Mouse (Mus musculus) small intestine, adult 2 months (tissue): ENCODE results near the gene Med12l. TPM values are rescaled to one million over a fixed set of nuclear protein-coding genes. Genes with fewer than 3 reads are reported as not detected.
"Not testable (repeated sequence)": the region's sequence is repeated elsewhere in the genome, so short reads cannot be mapped to it uniquely, and the experiment has no call there.

Experiments
- H3K27ac ChIP-seq: fragments of 200-500 bp; 2 replicates; pipeline ENCODE4 v1.5.1; 2012; ENCODE audit warnings: low read depth, low read length, control low read depth, inconsistent platforms; ENCODE audit not compliant: insufficient read depth
- H3K27me3 ChIP-seq: fragments of 200-500 bp; 2 replicates; pipeline ENCODE4 v1.6.1; 2012; ENCODE audit warnings: mild to moderate bottlenecking, moderate library complexity, low read length, inconsistent platforms; ENCODE audit not compliant: control insufficient read depth, insufficient read depth
- H3K36me3 ChIP-seq: fragments of 200-500 bp; 2 replicates; pipeline ENCODE4 v1.6.1; 2012; ENCODE audit warnings: mild to moderate bottlenecking, low read length, control low read depth, inconsistent platforms; ENCODE audit not compliant: control insufficient read depth, insufficient read depth
- H3K4me1 ChIP-seq: fragments of 200-500 bp; 2 replicates; pipeline ENCODE4 v1.6.1; 2012; ENCODE audit warnings: low read length, inconsistent platforms, mixed read lengths; ENCODE audit not compliant: control insufficient read depth, insufficient read depth, insufficient read length
- H3K4me3 ChIP-seq: fragments of 200-500 bp; 2 replicates; pipeline ENCODE4 v1.5.1; 2012; ENCODE audit warnings: low read depth, mild to moderate bottlenecking, control low read depth, inconsistent platforms, low read length, moderate library complexity
- CTCF ChIP-seq: fragments of 200-500 bp; IDR thresholded peaks from 2 replicates; pipeline ENCODE4 v1.5.1; 2012; ENCODE audit warnings: low read depth, mild to moderate bottlenecking, control low read depth, inconsistent platforms, low read length, moderate library complexity, mixed read lengths; ENCODE audit not compliant: insufficient replicate concordance, insufficient read length; ENCODE audit errors: extremely low read depth
- POLR2A ChIP-seq: fragments of 200-500 bp; IDR thresholded peaks from 2 replicates; pipeline ENCODE4 v1.6.1; 2012; ENCODE audit warnings: low read depth, mild to moderate bottlenecking, control low read depth, inconsistent platforms, low read length, moderate library complexity
- WGBS: fragments of 180-500 bp; shearing (Covaris S2); methylation state at CpG from one replicate; pipeline ENCODE4 v1.1.7; 2018; 5-methylcytosine and 5-hydroxymethylcytosine counted together
- polyA plus RNA-seq: library from polyadenylated mRNA; depleted of rRNA; stranded (reverse); fragments of >200 nt; gene quantifications from 2 replicates; pipeline ENCODE4 v1.2.3, GENCODE M21; 2012

Med12l gene
- polyA plus RNA-seq, 1 experiment, result 0.43 TPM

- H3K4me3 ChIP-seq, result no peak overlapping the region
- H3K4me1 ChIP-seq, result no peaks in the 10 kb centered on the region
- TF ChIP-seq POLR2A (no peak), CTCF (no peak)
- H3K36me3 ChIP-seq, result no peaks in the 10 kb centered on the region
- no peak overlapping the region for H3K27ac ChIP-seq
- H3K27me3 ChIP-seq, result no peaks in the 10 kb centered on the region
Observed at GRCm38 (mm10) chr3:59139651-59140051, 134.0 kb downstream of the Med12l start.

GRCm38 (mm10) chr3:59140115-59140514, 134.5 kb downstream of the Med12l start:
- TF ChIP-seq POLR2A, result no peak
- TF ChIP-seq CTCF, result no peak
- H3K27me3 ChIP-seq, result no peaks in the 10 kb centered on the region
- H3K4me1 ChIP-seq, result no peaks in the 10 kb centered on the region
- no peaks in the 10 kb centered on the region for H3K36me3 ChIP-seq
- no peak overlapping the region for H3K27ac ChIP-seq
- H3K4me3 ChIP-seq, result no peak overlapping the region
- 70% methylated on average over 2 of the region's 2 CpGs for WGBS

- 86% methylated on average over 4 of the region's 4 CpGs for WGBS
- H3K36me3 ChIP-seq, H3K4me1 ChIP-seq, H3K27me3 ChIP-seq, H3K27ac ChIP-seq, H3K4me3 ChIP-seq: not testable (repeated sequence)
Observed at GRCm38 (mm10) chr3:59140941-59141340, 135.3 kb downstream of the Med12l start.

GRCm38 (mm10) chr3:59141507-59142305, 136.1 kb downstream of the Med12l start:
- WGBS, result 80% methylated on average over 8 of the region's 8 CpGs
- TF ChIP-seq POLR2A (no peak), CTCF (no peak)
- Histone ChIP-seq H3K27me3 (no peaks in the 10 kb centered on the region), H3K36me3 (no peaks in the 10 kb centered on the region), H3K4me1 (no peaks in the 10 kb centered on the region), H3K27ac (no peak overlapping the region), H3K4me3 (no peak overlapping the region)

- H3K4me1 ChIP-seq, result no peaks in the 10 kb centered on the region
- WGBS, result 67% methylated on average over 5 of the region's 5 CpGs
- H3K36me3 ChIP-seq, result no peaks in the 10 kb centered on the region
- no peak for TF ChIP-seq CTCF
- no peak for TF ChIP-seq POLR2A
- H3K4me3 ChIP-seq, result no peak overlapping the region
- no peaks in the 10 kb centered on the region for H3K27me3 ChIP-seq
- no peak overlapping the region for H3K27ac ChIP-seq
Observed at GRCm38 (mm10) chr3:59145194-59145593, 139.6 kb downstream of the Med12l start.

- no peaks in the 10 kb centered on the region for H3K27me3 ChIP-seq
- TF ChIP-seq CTCF (no peak), POLR2A (no peak)
- no peak overlapping the region for H3K27ac ChIP-seq
Observed at GRCm38 (mm10) chr3:59149646-59150045, 144.0 kb downstream of the Med12l start.

GRCm38 (mm10) chr3:59150624-59151023, 145.0 kb downstream of the Med12l start:
- WGBS, result 93% methylated on average over 2 of the region's 2 CpGs
- Histone ChIP-seq H3K27me3 (no peaks in the 10 kb centered on the region), H3K4me1 (no peaks in the 10 kb centered on the region), H3K36me3 (no peaks in the 10 kb centered on the region), H3K4me3 (no peak overlapping the region), H3K27ac (no peak overlapping the region)
- TF ChIP-seq POLR2A (no peak), CTCF (no peak)

More at GRCm38 (mm10) chr3:59149646-59150045, 144.0 kb downstream of the Med12l start:
- Histone ChIP-seq H3K4me1 (no peaks in the 10 kb centered on the region), H3K36me3 (no peaks in the 10 kb centered on the region), H3K4me3 (no peak overlapping the region)
